Mouse (Mus musculus): ENCODE data around the gene Ocm. TPM values are rescaled to one million over a fixed set of nuclear protein-coding genes. Genes with fewer than 3 reads are reported as not detected.
"Not testable (repeated sequence)": the region's sequence is repeated elsewhere in the genome, so short reads cannot be mapped to it uniquely, and the experiment has no call there.

The Ocm gene
- polyA plus RNA-seq, 1 experiment from 2014 or later = not detected

DNA sequence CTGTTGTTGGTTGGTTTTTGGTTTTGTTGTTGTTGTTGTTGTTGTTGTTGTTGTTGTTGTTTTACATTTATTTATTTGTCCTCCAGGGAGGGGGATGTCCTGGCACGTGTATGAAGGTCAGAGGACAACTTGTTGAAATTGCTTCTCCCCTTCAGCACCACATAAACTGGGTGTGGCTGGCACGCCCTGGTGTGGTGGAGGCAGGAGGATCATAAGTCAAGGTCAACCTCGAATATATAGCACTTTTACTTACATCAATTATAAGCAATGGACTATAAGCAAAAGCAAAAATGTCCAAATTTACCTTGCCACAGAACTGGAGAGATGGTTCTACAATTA lies 11.2 kb downstream of the Ocm start:
- Histone ChIP-seq H3K9me3 (replicated peaks; ENCODE audit: control insufficient read depth, low read length) (no peaks in the 10 kb centered on the region), H3K36me3 (ENCODE audit: control insufficient read depth, insufficient read depth) (peaks cover 21% of the 10 kb centered on the region), H3K4me3 (ENCODE audit: low read depth, low read length) (peak overlapping the region; percentile 77), H3K27ac (ENCODE audit: low read length) (peak overlapping the region; percentile 84; the same call in 1 of the 2 replicates), H3K4me2 (ENCODE audit: low read depth, low read length) (peak overlapping the region; percentile 68), H3K4me1 (ENCODE audit: control insufficient read depth, low read depth, low read length) (peaks cover 11% of the 10 kb centered on the region), H3K27me3 (ENCODE audit: control insufficient read depth, insufficient read depth, low read depth, low read length) (no peaks in the 10 kb centered on the region), H3K9ac (ENCODE audit: low read depth, low read length) (no peak overlapping the region)
- 52% methylated on average over 3 of the region's 3 CpGs for WGBS (ENCODE audit: insufficient replicate concordance)
- no peak for ATAC-seq (ENCODE audit: low read depth)

DNA sequence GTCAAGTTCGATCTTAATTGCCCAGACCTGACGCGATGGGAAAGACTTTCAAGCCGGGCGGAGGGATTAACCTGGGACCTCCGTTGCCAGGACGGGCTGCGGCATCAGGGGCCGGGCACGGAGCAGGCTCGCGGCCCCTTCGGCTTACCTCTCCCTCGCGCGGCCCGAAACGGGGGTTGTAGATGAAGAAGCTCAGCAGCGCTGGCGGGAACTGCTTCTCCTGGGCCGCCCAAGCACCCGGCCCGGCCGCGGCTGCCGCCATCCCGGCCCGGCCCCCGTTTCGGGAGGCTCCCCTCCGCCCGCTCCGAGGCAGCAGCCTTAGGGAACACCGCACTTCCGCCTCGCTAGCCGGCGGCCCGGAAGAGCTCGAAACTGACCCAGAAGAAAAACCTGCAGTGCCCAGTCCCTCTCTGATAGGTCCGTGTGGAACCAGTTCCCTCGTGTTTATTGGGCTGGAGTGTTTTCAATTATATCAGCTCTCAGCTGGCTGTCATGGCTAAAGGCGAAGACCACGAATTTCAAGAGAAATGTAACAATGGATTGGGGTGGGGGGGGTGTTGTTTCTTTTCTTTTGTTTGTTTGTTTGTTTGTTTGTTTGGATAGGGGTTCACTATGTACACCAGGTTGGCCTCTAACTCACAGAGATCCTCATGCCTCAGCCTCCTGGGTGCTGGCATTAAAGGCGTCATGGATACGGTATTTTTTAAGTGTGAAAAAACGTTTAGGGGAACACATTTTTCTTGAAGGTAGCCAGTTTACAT lies 11.7 kb downstream of the Ocm start, which contains the start of gene Ccz1:
TSS of gene Ccz1 (minus strand) at position 327 of the 761 bp plus-strand sequence.
- peak within 1 kb of the TSS; percentile 68 for H3K4me2 ChIP-seq (ENCODE audit: low read depth, low read length)
- WGBS (ENCODE audit: insufficient replicate concordance) = 2% methylated on average over 47 of the region's 47 CpGs
- no peaks in the 10 kb centered on the region for H3K9me3 ChIP-seq (replicated peaks; ENCODE audit: control insufficient read depth, low read length)
- peak; percentile 99 for ATAC-seq (ENCODE audit: low read depth)
- no peaks in the 10 kb centered on the region for H3K27me3 ChIP-seq (ENCODE audit: control insufficient read depth, insufficient read depth, low read depth, low read length)
- H3K27ac ChIP-seq (ENCODE audit: low read length) = peak within 1 kb of the TSS; percentile 84
- H3K9ac ChIP-seq (ENCODE audit: low read depth, low read length) = peak within 1 kb of the TSS; percentile 81
- peak within 1 kb of the TSS; percentile 77 for H3K4me3 ChIP-seq (ENCODE audit: low read depth, low read length)
- H3K36me3 ChIP-seq (ENCODE audit: control insufficient read depth, insufficient read depth) = peaks cover 24% of the 10 kb centered on the region
- peaks cover 11% of the 10 kb centered on the region for H3K4me1 ChIP-seq (ENCODE audit: control insufficient read depth, low read depth, low read length)

GRCm38 (mm10) chr5:144013366-144014134 lies 12.9 kb downstream of the Ocm start:
- Histone ChIP-seq H3K4me2 (ENCODE audit: low read depth, low read length) (peak overlapping the region; percentile 68), H3K4me3 (ENCODE audit: low read depth, low read length) (peak overlapping the region; percentile 77), H3K4me1 (ENCODE audit: control insufficient read depth, low read depth, low read length) (peaks cover 11% of the 10 kb centered on the region), H3K9ac (ENCODE audit: low read depth, low read length) (peak overlapping the region; percentile 81; the same call in 1 of the 2 replicates), H3K36me3 (ENCODE audit: control insufficient read depth, insufficient read depth) (peaks cover 35% of the 10 kb centered on the region)
- not testable (repeated sequence) for H3K9me3 ChIP-seq (replicated peaks; ENCODE audit: control insufficient read depth, low read length); H3K27ac ChIP-seq (ENCODE audit: low read length); H3K27me3 ChIP-seq (ENCODE audit: control insufficient read depth, insufficient read depth, low read depth, low read length); ATAC-seq (ENCODE audit: low read depth)
- WGBS (ENCODE audit: insufficient replicate concordance) = 35% methylated on average over 12 of the region's 13 CpGs

DNA sequence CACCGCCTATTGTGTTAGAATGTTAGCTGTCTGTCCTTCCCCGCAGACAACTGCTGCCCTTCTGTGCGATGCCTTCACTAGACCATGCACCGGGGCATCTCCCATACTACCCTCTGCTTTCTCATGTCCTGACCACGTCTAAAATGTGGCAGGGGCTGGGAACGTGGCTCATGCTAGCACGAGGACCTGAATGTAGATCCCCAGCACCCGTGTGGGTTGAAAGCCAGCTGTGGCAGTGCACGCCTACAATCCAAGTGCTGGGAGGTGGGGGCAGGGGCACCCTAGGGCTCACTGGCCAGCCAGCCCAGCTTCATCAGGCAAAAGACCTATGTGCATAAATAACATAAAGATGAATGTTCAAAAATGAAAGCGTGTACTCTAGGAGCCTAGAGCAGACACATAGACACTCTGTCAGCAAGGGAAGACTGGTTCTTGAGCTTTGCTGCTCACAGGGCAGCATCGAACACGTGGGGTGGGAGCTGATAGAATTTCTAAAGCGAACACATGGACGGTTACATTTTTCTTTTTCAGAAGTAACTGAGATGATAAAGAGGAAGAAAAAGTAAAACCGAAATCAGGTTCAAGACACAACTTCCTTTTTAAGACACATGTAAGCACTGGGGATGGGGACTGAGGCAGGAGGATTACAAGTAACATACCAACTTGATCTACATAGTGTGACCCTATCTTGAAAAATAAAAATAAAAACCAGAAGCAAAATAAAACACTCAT lies 23.8 kb downstream of the Ocm start:
- ATAC-seq (ENCODE audit: low read depth) = no peak
- Histone ChIP-seq H3K4me3 (ENCODE audit: low read depth, low read length) (no peak overlapping the region), H3K4me2 (ENCODE audit: low read depth, low read length) (no peak overlapping the region), H3K27ac (ENCODE audit: low read length) (no peak overlapping the region), H3K36me3 (ENCODE audit: control insufficient read depth, insufficient read depth) (peaks cover 26% of the 10 kb centered on the region), H3K9ac (ENCODE audit: low read depth, low read length) (no peak overlapping the region), H3K27me3 (ENCODE audit: control insufficient read depth, insufficient read depth, low read depth, low read length) (no peaks in the 10 kb centered on the region), H3K9me3 (replicated peaks; ENCODE audit: control insufficient read depth, low read length) (no peaks in the 10 kb centered on the region), H3K4me1 (ENCODE audit: control insufficient read depth, low read depth, low read length) (no peaks in the 10 kb centered on the region)
- WGBS (ENCODE audit: insufficient replicate concordance) = 79% methylated on average over 15 of the region's 15 CpGs

DNA sequence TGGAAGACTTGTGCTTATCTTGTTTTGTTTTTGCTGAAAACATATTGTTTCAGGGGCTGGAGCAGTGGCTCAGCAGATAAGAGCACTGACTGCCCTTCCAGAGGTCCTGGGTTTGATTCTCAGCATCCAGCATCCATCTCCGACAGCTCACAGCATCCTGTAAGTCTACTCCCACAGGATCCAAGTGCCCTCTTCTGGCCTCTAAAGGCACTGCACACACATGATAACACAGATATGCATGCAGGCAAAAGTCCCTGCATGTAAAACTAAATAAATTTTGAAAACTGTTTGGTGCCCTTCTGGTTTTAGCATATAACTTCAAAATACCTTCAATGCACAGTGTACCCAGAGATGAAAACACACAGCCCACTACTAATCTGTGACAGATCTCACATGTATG lies 27.1 kb downstream of the Ocm start:
- Histone ChIP-seq H3K4me3 (ENCODE audit: low read depth, low read length) (no peak overlapping the region), H3K9me3 (replicated peaks; ENCODE audit: control insufficient read depth, low read length) (no peaks in the 10 kb centered on the region), H3K4me1 (ENCODE audit: control insufficient read depth, low read depth, low read length) (no peaks in the 10 kb centered on the region), H3K27me3 (ENCODE audit: control insufficient read depth, insufficient read depth, low read depth, low read length) (no peaks in the 10 kb centered on the region), H3K4me2 (ENCODE audit: low read depth, low read length) (no peak overlapping the region), H3K9ac (ENCODE audit: low read depth, low read length) (no peak overlapping the region), H3K27ac (ENCODE audit: low read length) (no peak overlapping the region), H3K36me3 (ENCODE audit: control insufficient read depth, insufficient read depth) (peaks cover 30% of the 10 kb centered on the region)
- WGBS (ENCODE audit: insufficient replicate concordance) = 77% methylated on average over 1 of the region's 1 CpGs
- ATAC-seq (ENCODE audit: low read depth) = no peak

DNA sequence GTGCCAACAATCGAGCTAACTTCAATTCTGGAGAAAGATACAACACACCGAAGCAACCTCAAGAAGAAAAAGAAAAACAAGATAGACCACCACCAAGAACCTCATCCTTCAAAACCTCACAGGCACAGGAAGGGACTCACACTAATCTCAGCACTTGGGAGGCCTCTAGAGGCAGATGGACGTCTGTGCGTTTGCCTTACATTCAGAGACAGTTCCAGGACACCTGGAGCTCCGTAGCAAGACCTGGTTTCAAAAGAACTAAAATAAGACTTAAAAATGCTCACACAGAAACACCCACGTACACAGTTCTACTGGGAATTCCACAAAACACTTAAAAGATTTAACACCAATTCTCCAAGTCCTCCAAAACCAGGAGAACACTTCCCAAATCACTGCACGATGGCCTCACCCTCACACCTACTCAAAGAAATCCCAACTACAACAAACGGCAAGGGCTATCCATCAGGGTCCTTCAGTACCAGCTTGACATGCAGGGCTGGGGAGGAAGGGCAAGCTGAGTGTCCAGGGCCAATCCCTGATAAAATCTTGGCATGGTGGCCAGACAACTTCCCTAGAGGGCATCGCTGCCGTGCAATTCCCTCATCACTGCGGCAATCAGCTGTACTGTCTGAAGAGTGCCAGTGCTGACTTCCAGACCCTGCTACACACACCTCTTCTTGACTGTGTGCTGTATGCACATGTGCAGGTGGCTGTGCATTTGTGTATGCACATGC lies 31.7 kb downstream of the Ocm start:
- Histone ChIP-seq H3K4me1 (ENCODE audit: control insufficient read depth, low read depth, low read length) (no peaks in the 10 kb centered on the region), H3K9me3 (replicated peaks; ENCODE audit: control insufficient read depth, low read length) (no peaks in the 10 kb centered on the region), H3K4me3 (ENCODE audit: low read depth, low read length) (no peak overlapping the region), H3K36me3 (ENCODE audit: control insufficient read depth, insufficient read depth) (peaks cover 42% of the 10 kb centered on the region), H3K9ac (ENCODE audit: low read depth, low read length) (no peak overlapping the region), H3K4me2 (ENCODE audit: low read depth, low read length) (no peak overlapping the region), H3K27ac (ENCODE audit: low read length) (no peak overlapping the region), H3K27me3 (ENCODE audit: control insufficient read depth, insufficient read depth, low read depth, low read length) (no peaks in the 10 kb centered on the region)
- 72% methylated on average over 11 of the region's 11 CpGs for WGBS (ENCODE audit: insufficient replicate concordance)
- no peak for ATAC-seq (ENCODE audit: low read depth)

- Histone ChIP-seq H3K27ac (ENCODE audit: low read length) (no peak overlapping the region), H3K4me1 (ENCODE audit: control insufficient read depth, low read depth, low read length) (no peaks in the 10 kb centered on the region), H3K36me3 (ENCODE audit: control insufficient read depth, insufficient read depth) (peaks cover 38% of the 10 kb centered on the region), H3K27me3 (ENCODE audit: control insufficient read depth, insufficient read depth, low read depth, low read length) (no peaks in the 10 kb centered on the region), H3K4me3 (ENCODE audit: low read depth, low read length) (no peak overlapping the region), H3K9ac (ENCODE audit: low read depth, low read length) (no peak overlapping the region), H3K9me3 (replicated peaks; ENCODE audit: control insufficient read depth, low read length) (no peaks in the 10 kb centered on the region), H3K4me2 (ENCODE audit: low read depth, low read length) (no peak overlapping the region)
- ATAC-seq (ENCODE audit: low read depth) = no peak
- WGBS (ENCODE audit: insufficient replicate concordance) = 84% methylated on average over 5 of the region's 5 CpGs
Observed at GRCm38 (mm10) chr5:143993849-143994248, 32.6 kb downstream of the Ocm start.

GRCm38 (mm10) chr5:143993260-143993659 lies 33.2 kb downstream of the Ocm start:
- Histone ChIP-seq H3K9ac (ENCODE audit: low read depth, low read length) (no peak overlapping the region), H3K4me3 (ENCODE audit: low read depth, low read length) (no peak overlapping the region), H3K4me1 (ENCODE audit: control insufficient read depth, low read depth, low read length) (no peaks in the 10 kb centered on the region), H3K4me2 (ENCODE audit: low read depth, low read length) (no peak overlapping the region), H3K36me3 (ENCODE audit: control insufficient read depth, insufficient read depth) (peaks cover 38% of the 10 kb centered on the region), H3K27me3 (ENCODE audit: control insufficient read depth, insufficient read depth, low read depth, low read length) (no peaks in the 10 kb centered on the region), H3K27ac (ENCODE audit: low read length) (no peak overlapping the region), H3K9me3 (replicated peaks; ENCODE audit: control insufficient read depth, low read length) (no peaks in the 10 kb centered on the region)
- 81% methylated on average over 8 of the region's 8 CpGs for WGBS (ENCODE audit: insufficient replicate concordance)
- no peak for ATAC-seq (ENCODE audit: low read depth)
